Mouse (Mus musculus) ovary, adult 18-20 months (tissue): ENCODE results near the gene Vmo1.
"Not testable (repeated sequence)": the region's sequence is repeated elsewhere in the genome, so short reads cannot be mapped to it uniquely, and the experiment has no call there.

Source experiments
- DNase-seq: peaks from one replicate; pipeline ENCODE4 v3.0.0; 2022; ENCODE audit warnings: low spot score, mixed read lengths

Vmo1 gene

DNA sequence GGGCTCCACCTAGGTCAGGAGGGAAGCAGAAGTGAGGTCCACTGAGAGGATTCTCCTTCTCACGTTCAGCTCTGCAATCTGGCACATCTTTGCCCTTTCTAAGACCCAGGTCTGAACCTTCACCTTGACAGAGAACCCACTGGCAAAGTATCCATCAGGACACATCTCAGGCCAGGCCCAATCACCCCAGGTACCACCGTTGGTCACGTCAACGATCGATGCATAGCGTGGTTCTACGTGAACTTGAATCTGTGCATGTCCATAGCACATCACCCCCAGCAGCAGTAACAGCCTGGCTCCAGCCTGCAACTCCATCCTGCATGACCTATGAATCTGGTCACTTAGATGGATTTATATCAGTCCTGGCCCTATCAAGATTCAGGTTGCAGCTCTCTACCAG is at the start of gene Vmo1:
Gene Vmo1 (minus strand): TSS at position 329 of the 400 bp plus-strand sequence.
- DNase-seq: no peak

- no peak for DNase-seq
Measured at GRCm38 (mm10) chr11:70563470-70564275, 49.3 kb upstream of the Vmo1 start.

- DNase-seq: peak; percentile 7
Measured at GRCm38 (mm10) chr11:70562995-70563469, 48.6 kb upstream of the Vmo1 start.

DNA sequence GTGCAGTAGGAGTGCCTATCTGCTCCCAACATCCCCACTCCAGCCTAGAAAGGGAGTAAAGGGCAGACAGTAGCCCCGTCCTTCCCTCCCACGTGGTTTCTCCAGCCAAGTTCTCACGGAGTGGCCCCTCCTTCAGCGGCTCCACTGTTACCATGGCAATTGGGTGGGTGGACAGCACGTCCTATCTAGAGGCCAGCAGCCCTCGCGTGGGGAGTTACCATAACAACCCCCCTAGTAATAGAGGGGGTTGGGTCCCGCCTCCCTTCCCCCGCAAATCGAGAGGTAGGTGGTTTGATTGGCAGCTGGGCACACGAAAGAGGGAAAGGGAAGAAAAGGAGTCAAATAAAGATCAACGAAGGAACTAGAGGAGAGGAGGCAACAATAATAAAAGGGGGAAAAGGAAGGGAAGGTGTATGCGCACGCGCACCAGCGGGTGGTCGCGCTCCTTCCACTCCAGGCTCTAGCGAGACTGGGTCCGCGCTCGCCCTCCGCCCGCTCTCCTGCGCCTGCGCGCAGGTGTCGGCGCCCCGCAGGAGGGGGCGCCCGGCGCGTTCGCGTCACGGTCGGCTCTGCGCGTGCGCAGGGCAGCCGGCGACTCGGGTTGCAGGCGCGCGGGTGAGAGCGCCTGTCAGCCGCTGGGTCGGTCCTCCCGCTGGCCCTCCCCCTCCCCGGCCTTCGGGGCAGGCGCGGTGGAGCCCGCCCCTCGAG is 48.0 kb upstream of the Vmo1 start, which contains the start of gene Mink1:
Gene Mink1 (plus strand): TSS at position 595 of the 708 bp plus-strand sequence.
- peak; percentile 93 for DNase-seq

- no peak for DNase-seq
Measured at GRCm38 (mm10) chr11:70561937-70562286, 47.5 kb upstream of the Vmo1 start.

DNA sequence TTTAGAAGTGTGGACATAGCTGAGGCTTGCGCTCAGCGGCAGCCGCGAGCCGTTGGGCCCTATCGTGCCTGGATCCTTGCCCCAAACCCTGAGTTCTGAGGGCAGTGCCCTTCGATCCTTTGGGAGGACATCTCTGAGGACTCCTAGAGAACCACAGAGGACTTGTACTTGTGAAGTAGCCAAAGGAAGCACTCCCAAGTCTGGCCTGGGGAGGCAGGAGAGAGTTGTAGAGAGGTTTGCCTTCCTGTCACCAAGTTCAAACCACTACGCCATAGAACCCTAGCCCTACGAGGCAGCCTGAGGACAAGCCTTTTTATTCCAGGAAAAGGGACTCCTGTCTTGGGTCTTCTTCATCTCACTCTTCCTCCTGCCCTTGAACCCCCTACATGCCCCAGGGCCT is 43.1 kb upstream of the Vmo1 start:
- no peak for DNase-seq

DNA sequence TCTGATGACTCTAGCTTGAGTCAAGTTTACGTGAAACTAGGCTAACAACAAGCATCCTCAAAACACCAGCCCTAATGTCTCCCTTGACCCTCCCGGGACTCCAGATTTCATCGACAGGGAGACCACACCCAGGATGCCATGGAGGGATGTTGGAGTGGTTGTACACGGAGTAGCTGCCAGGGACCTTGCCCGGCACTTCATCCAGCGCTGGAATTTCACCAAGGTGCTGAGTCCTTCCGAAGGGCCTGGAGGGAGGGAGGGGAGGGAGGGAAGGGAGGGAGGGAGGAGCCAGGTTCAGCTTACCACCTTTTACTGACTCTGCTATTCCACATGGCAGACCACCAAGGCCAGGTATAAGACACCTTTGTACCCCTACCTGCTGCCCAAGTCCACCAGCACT is 39.5 kb upstream of the Vmo1 start:
- DNase-seq: no peak

DNA sequence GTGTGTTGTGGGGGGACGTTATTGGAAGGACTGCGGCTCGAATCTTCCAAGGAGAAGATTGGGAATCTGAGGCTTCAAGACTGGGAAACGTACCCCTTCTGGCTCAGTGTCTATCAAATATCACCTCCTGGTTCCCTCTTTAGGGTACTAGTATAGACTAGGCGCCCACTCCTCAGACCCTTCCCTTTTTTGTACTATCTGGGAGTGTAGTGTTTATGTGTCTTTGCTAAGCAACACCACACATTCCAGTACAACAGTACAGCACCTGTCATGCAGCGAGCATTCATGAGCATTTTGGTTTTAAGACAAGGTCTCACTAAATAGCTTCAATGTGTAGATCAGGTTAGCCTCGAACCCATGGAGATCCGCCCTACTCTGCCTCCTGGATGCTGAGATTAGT is 37.1 kb upstream of the Vmo1 start:
- no peak for DNase-seq

DNA sequence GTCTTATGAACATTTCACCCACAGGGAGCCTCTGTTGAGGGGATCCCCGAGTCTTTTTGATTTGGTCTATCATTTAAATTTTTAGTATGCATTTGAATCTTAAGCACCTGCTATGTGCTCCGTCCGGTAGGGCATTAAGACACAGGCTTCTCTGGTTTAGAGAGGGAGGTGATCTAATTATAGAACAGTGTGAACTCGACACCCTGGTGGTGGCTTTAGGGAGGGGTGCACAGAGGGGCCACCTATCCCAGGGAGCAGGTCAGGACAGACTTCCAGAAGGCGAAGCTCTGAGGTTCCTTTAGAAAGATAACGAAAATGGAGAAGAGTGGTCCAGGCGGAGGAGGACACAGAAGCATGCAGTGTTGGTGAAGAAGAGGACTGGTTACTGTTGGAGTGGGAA is 30.1 kb upstream of the Vmo1 start:
- no peak for DNase-seq

DNA sequence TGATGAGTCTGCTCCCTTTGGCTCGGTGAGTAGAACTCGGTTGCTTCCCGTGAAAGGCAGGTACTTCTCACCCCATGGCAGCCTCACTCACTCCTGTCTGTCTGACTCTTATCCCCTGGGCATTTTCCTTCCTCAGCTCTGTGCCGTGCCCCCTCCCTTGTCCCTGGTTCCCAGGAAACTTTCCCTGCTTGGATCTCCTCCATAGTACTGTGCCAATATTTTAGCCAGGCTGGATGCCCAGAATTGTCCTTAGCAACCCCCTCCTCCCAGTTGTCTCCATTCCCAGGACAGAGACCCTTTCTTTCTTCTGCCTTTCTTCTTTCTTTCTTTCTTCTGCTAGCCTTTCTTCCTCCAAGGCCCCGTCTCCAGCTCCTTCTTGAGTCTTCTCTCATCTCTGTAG is 27.0 kb upstream of the Vmo1 start:
- DNase-seq: no peak

- DNase-seq: no peak
Measured at GRCm38 (mm10) chr11:70540928-70541327, 26.5 kb upstream of the Vmo1 start.

DNA sequence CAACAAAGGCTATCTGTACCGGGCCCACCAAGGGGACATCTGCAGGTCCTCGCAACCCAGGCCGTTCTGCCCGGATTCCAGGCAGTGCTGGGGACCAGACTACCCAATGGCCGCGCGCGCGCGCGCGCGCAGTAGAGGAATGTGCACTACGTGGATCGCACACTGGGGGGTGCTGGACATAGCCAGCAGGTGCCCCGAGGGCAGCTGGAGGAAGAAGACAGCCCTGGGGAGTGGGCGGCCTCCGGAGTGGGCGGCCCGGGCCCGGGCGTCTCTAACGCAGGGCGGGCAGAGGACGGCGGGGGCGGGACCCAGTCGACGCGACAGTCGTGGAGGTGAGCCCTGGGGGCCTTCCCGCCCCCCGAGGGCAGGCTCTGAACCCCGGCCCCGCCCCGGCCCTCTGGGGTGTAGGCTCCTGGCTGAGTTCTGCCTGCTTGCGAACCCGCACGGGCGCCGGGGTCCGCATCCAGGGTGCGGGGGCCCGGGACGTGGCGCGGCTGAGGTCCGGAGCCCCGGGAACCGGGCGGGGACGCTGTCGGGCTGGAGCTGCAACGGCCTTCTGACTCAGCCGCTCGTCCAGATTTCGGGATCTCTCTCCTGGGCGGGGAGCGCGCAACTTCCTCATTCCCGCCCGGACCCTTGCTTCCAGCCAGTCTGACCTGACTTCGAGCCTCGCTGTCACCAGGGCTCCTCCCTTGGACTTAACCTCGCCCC is 25.6 kb upstream of the Vmo1 start, which contains the start of gene Pld2:
Gene Pld2 (plus strand): TSS at position 188 of the 711 bp plus-strand sequence.
- peak; percentile 91 for DNase-seq

GRCm38 (mm10) chr11:70539423-70539822 is 25.0 kb upstream of the Vmo1 start:
- no peak for DNase-seq

GRCm38 (mm10) chr11:70532839-70533238 is 18.4 kb upstream of the Vmo1 start, which contains the start of gene Gm40193:
TSS of gene Gm40193 (minus strand) at chr11:70532939.
- DNase-seq: no peak

DNA sequence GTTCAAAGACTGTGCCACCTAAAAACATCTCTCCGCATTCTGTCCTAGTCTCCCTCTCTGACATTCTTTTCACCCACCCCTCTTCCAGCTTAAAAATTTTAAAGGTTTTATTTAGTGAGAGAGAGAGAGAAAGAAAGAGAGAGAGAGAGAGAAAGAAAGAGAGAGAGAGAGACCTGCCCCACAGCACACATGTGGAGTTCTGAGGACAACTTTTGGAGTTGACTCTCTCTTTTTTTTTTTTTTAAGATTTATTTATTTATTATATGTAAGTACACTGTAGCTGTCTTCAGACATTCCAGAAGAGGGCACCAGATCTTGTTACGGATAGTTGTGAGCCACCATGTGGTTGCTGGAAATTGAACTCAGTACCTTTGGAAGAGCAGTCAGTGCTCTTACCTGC is 16.6 kb upstream of the Vmo1 start:
- not testable (repeated sequence) for DNase-seq

DNA sequence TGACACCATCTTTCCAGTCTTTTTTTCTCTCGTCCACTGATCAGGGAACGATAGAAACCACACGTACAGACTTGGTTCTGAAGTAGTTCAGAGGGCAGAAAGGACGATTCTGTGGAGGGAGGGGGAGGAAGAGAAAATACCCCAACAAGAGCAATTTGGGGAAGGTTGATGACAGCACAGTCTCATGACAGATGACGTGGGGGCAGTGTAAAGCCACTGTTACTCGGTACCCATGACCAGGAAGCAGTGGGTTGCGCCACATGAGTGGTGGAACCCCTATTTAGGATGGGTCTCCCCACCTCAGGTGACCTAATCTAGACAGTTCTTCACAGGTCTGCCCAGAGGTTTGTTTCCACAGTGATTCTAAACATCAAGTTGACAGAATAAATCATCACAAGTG is 14.2 kb upstream of the Vmo1 start:
- DNase-seq: no peak

GRCm38 (mm10) chr11:70526211-70526610 is 11.8 kb upstream of the Vmo1 start:
- DNase-seq: no peak

- DNase-seq: no peak
Measured at GRCm38 (mm10) chr11:70525726-70526125, 11.3 kb upstream of the Vmo1 start.

DNA sequence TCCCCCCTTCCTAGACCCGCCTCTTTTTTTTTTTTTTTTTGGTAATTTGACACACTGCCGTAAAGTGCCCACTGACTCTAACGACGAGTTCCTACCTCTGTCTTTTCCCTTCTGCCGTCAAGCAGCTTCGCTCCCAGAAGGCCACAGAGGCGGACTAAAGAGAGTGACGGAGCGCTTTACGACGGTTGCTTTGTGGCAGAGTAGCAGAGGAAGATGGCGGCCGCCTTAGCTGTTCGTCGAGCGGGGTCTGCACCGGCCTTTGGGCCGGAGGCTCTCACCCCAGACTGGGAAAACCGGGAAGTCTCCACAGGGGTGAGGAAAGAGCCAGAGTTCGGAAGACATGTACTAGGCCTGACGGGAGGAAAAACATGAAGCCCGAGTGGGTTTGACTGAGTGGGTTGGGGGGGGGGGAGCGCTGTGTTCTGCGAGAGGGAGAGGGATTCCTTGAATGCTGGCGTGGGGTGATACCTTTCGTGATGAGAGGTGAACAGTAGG is 10.8 kb upstream of the Vmo1 start, which contains the start of gene Psmb6:
Gene Psmb6 (plus strand): TSS at position 184 of the 495 bp plus-strand sequence.
- peak; percentile 93 for DNase-seq

DNA sequence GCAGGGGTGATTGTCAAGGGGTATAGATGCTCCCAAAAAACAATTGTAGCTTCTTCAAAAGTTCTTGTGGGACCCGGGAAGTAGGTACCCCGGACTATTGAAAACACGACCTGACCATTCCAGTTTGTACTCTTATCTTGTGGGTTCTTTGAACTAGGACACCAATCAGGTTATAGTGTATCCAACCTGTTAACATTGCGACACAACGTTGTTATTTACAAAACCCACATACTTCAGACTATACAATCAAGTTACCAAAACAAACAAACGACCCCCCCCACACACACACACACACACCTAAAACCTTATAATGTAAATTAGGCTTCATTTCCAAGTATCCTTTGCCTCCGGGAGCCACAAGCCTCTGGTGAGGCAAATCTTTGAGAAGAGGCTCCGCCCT is 10.4 kb upstream of the Vmo1 start:
- no peak for DNase-seq

DNA sequence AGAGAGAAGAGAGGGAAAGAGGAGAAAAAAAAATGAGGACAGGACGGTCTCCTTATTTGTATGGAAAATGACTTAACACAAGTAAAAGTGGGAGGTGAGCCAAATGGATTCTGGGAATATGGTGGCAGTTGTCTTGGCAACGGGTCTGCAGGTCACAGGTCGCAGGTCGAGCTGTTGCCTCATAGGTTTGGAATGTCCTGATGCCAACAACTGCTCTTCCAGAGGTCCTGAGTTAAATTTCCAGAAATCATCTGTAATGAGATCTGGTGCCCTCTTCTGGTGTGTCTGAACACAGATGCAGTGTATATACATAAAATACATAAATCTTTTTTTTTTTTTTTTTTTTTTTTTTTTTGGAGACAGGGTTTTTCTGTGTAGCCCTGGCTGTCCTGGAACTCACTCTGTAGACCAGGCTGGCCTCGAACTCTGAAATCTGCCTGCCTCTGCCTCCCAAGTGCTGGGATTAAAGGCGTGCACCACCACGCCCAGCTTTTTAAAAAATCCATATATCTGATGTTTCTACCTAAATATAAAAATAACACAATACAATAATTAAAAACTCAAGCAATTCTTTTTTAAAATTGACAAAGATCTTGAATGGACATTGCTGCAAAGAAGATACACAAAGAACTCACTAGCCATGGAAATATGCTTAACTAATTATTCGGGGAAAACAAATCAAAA is 9.0 kb upstream of the Vmo1 start:
- DNase-seq: not testable (repeated sequence)
